Mouse (Mus musculus) right cerebral cortex, postnatal 4 days (tissue): Measurements from ENCODE around the gene Tob2.

Experiments
- DNase-seq: peaks from one replicate; pipeline ENCODE4 v3.0.0-alpha.2; 2022

Tob2 gene

DNA sequence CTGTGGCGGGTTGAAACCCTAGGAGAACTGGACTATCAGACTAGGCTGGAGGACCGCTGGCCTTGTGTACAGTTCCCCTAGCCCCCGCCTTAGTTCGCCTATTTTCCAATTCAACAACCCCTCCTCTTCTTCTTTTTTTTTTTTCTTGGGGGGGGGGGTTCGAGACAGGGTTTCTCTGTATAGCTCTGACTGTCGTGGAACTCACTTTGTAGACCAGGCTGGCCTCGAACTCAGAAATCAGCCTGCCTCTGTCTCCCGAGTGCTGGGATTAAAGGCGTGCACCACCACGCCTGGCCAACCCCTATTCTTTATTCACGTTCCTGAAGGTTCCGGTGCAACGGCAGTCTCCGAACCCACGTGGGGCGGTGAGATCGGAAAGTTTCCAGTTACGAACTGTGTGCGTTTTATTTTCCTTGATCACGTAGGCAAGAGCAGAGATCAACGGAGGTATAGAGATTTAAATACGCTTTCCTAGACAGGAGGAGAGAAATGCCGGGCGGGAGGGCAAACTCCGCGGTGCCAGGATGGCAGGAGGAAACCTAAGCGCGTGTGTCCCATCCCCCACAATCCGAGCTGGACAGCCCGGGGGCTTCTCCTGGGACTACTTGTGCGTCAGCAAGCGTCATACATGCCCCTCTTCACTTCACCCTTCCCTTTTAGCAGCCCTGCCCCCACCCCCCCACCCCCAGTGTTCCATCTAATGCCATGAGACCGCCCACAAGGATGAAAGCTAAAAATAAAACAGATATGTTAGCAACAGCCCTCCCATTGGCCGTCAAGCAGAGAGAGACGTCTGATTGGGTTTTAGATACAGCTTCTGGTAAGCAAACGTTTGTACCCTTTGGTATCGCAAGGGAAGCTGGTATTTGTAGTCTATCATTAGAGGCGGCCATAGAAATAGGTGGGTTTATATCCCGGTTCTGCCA, 997 bp upstream of the Tob2 start:
- DNase-seq, result peak; percentile 79

- DNase-seq, result peak; percentile 88
These were observed 469 bp downstream of the Tob2 start for GRCm38 (mm10) chr15:81858138-81858516.

DNA sequence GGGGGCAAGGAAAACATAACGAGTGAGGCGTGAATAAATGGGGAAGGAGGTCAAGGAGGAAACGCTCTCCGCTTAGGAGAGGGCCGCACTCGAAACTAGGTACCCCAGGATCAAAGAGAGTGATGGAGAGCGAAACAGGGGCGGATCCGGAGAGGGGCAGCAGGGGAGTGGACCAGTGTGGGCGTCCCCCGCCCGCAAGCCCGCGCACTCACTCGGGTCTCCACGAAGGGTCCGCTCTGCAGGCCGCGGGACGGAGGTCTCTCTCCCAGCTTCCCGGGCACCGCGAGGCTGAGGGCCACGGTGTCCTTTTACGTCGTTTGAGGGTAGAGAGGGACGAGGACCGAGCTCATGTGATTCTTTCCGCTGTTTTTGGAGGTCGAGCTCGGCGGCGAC, 876 bp downstream of the Tob2 start:
- DNase-seq, result no peak

DNA sequence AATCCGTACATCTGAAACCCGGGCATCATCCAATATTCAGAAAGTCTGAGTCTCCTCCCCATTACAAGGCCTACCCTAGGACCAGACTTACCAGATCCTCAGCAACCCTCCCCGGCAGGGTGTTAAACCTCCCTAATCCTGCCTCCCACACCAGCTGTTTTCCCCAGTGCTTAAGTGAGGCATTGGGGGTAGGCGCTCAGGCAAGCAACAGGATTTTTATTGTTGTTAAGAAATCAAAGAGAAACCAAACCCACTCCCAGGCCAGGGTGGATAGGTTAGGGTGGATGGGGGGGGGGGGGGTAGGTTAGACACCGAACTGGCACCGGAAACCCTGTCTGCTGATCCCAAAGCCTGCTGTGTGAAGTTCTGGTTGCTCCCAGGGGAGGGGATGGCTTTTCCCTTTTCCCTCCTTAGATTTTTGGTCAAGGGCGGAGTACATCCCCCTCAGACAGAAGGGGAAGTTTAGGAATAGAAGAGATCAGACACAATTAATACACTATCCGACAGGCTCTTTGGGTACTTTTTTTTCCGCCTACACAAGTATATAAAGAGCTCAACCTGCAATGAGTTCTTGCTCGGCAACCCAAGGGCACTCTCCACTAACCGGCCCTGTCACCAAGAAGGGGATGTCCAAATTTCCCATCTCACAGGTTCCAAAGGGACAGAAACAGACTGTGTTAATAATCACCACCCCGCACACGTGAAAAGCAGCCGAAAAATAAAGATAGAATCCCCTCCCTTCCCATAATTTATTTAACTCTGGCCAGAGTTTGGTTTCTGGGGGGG, 1.5 kb downstream of the Tob2 start:
- DNase-seq, result no peak

DNA sequence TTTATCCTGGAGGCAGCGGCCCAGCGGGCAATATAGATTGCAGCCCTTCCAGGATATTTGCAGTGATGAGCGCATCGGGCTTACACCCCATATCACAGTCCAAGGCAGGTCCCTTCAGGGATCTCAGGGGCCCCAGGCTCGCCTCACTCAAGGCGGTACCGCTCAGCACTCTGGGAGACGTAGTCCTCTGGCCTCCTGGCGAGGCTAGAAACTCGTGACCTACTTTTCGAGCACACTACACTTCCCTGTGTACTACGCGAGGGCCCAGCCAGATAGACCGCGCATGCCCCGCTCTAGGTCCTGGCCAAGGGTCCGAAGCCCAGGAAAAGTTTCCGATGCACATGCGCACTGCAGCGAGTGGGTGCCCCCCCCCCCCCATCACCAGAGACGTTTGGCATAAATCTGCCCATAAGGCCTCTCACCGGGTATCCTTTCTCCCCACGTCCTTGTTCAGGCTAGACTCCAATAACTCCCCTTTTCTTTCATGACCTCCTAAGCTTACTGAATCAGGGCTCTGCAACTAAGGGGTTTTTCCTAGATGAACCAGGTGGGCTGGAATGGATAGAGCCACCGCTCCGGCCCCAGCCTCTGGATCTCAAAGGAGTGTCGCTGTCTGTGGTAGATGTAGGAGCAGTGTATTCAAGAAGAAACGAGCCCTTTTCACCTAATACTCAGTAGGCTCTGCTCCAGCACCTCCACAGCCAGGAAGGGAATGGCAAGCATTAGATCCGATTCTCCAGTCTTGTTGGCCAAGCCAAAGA, 2.4 kb downstream of the Tob2 start:
- peak; percentile 72 for DNase-seq

DNA sequence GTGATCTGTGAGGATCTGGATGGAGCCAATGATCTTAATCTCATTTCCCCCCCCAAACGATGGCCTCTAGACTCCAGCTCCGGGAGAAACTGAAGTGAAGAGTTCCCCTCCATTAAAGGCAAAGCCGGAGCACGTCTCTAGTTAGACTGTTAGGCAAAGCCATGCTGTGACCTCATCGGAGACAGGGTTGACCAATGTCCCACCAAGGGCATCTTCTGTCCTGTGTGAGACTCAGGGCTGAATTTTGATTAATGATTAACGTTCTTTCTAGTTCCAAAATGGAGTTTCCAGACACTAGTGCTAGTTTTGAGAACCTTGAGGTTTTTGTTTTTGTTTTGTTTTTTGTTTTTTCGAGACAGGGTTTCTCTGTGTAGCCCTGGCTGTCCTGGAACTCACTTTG, 5.5 kb downstream of the Tob2 start:
- no peak for DNase-seq

DNA sequence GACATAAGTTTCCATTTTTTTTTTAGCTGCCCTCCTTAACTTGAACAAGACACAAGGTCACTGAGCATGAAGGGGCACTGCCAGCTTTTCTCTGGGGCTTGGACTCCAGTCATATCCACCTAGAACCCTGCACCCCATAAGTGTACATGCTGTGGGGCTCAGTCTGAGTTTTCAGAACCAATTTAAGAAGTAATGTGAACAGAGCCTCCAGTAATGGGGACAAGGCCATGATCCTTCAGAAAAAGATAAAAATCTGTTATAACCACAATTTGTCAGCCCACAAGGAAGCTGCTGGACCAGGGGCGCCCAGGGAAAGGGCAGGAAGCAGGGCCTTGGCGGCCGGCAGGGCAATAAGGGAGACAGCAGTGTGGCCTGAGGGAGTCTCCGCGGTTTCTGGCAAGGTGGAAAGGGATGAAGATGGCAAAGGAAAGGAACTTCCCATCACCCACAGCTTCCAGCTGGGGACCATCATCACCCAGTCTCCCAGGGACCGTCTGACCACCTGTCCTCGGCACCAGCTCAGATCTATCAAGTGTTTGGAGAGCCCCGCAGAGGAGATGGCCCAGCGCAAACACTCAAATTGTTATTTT, 6.1 kb downstream of the Tob2 start:
- DNase-seq, result no peak

- no peak for DNase-seq
These were observed 7.2 kb downstream of the Tob2 start for GRCm38 (mm10) chr15:81851375-81851774.

GRCm38 (mm10) chr15:81850718-81851117, 7.9 kb downstream of the Tob2 start:
- no peak for DNase-seq

DNA sequence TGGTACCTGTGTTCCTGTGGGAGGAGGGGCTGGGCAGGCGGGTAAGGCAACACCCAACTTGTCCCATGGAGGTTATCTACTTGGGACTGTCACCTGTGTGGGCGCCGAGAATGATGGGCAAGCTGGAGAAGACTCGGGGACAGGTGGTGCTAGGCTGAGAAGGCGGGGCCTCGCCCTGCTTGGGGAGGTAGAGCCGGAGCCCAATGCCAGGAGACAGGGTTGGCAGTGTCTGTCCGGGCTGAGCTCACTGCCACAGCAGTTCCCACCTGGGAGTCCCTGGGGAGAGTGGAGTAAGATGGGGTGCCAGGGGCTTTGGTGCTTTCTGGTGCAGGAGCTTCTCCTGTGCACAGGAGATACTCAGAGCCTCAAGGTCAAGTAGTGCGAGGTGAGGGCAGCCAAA, 9.5 kb downstream of the Tob2 start:
- DNase-seq, result no peak

DNA sequence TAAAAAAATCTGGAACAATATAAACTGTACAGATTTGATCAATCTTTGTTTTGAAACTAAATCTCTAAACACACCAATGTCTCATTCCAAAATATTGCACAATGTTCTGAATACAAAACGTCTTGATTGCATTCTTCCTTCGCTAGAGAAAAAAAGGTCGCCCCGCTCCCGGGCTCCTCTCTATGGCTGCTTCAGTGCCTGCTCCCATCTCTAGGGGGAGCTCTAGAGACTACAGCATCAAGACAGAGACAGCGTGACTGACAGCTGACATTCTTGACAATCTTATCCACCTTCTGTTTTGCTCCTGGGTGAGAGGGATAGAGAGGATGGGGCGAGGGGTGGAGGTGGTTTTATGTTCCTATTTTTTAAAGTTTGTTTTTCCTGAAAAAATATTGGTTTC, 10.3 kb downstream of the Tob2 start:
- no peak for DNase-seq

DNA sequence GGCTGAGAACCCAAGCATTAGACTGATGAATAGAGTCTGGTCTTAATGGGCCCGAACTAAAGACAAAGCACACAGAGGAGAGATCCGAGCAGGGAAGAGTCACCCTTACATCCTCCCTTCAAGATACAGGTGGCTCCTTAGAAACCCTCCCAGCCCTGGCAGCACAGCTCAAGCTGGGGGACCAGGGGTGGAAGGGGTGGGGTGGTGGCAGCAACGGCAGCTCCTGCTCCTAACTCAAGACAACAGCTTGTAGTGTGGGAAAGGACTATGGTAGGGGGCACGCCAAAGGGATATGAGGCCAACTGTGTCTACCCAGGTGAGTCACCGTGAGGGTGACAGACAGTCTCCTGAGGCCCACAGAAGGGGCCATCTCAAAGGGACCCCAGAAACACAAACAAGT, 10.7 kb downstream of the Tob2 start:
- no peak for DNase-seq

DNA sequence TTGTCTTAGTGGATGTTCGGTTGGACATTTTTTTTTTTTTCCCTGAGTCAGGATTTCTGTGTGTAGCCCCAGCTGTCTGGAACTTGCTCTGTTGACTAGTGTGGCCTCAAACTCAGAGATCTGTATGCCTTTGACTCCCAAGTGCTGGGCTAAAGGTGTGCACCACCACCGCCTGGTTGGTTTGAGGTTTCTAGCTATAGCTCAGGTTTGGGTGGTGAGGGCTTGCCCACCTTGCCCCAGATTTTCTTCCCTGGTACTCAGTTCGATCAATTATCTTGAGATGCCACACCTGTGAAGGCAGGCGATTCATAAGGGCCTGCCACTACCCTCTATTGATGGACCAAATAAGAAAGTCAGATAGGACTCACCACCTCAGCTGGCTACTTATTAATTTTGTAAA, 11.4 kb downstream of the Tob2 start:
- no peak for DNase-seq

- no peak for DNase-seq
These were observed 11.8 kb downstream of the Tob2 start for GRCm38 (mm10) chr15:81846755-81847154.

DNA sequence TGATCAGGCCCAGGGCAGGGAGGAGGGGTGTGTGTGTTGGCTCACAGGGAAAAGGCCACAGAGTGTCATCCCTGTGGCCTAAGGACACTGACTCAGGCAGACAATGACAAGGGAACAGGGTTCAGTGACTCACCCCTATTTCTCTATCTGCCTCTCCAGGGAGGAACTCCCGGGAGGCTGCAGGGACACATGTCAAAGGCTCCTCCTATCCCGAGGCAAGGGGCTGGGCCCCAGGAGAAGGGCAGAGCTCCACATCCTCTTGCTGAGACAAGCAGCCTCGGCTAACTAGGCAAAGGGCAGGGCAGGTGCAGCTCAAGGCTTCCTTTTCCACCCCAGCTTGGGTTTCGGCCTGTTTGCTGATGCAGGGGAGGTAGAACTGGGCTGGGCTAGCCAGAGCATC, 12.9 kb downstream of the Tob2 start:
- no peak for DNase-seq

DNA sequence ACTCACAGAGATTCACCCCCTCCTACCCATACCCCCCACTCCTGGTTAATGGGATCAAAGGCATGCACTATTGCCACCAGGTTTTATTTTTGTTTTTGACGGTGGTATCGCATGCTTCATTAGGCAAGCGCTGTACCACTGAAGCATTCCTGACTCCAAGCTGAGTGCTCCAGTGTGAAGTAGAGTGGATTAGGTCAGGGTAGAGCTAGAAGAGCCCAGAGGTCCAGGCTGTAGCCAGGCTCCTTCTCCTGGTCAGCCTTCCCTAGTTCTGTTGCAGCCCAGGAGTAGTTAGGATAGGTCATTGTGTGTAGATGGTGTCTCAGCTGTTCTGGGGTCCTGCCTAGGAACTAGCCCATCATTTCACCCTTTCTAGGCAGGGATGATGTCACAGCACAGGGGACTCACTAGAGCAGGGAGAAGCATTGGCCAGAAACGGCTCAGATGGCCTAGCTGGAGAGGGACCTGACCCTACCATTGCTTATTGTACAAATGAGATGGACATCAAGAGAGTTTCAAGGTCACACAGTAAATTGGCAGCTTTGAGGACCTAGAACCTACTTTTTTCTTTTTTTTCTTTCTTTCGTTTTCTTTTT, 13.5 kb downstream of the Tob2 start:
- no peak for DNase-seq

- DNase-seq, result no peak
These were observed 16.3 kb downstream of the Tob2 start for GRCm38 (mm10) chr15:81842275-81842674.

DNA sequence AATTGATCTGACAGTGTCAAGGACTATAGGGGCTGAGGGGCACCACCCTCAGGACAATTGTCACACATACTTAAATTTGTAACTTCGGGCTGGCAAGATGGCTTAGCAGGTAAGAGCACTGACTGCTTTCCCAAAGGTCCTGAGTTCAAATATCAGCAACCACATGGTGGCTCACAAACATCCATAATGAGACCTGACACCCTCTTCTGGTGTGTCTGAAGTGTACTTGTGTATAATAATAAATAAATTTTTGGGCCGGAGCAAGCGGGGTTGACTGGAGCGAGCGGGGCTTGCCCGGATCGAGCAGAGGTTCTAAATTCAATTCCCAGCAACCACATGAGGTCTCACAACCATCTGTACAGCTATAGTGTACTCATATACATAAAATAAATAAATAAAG, 18.3 kb downstream of the Tob2 start:
- DNase-seq, result no peak

DNA sequence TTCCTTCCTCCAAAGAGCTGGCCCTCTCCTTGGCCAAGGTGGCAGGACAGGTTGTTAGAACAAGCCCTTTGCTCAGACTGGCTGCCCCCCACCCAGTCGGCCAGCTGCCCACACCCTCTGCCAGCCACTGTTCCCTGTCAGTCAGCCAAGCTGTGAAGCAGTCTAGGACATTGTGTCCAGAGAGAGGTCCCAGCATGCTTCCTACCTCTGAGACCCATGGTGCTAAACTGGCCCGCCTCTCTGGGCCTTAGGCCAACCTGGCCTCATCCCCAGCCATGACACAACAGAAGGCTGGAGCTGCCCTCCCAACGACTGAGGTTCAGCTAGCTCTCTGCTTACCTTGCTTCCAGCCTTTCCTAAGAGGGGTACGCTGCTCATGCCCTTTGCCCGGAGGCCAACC, 19.0 kb downstream of the Tob2 start:
- DNase-seq, result peak; percentile 49

DNA sequence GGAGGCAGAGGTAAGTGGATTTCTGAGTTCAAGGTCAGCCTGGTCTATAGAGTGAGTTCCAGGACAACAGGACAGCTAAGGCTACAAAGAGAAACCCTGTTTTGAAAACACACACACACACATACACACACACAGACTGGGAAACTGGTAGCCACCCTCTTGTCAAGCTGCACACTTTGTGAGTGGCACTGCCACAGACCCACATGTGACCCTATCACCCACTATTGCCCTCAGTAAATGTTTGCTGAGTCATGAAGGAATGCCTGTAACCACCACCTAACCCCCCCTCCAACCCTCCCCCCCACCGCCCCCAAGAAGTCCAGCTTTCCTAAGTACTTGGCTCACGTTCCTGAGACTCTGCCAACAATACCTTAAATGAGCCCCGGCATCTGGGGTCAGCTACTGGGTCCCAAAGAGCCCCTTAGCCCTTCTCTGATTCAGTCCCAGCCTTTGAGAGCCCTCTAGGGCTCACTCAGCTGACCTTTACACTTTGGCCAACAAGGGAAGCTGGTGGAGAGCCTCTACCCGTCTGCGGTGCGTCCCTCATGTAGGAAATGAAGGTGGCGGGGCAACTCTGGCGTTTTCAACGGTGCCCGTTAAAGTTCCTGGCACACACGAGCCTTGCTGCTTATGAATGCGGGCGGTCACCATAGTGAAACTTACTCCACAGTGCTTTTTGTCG, 19.9 kb downstream of the Tob2 start:
- no peak for DNase-seq

GRCm38 (mm10) chr15:81836966-81837920, 21.4 kb downstream of the Tob2 start:
- no peak for DNase-seq
